Mouse (Mus musculus): ENCODE data around the gene Ncbp3. TPM values are rescaled to one million over a fixed set of nuclear protein-coding genes. Genes with fewer than 3 reads are reported as not detected.

Ncbp3 gene
- polyA plus RNA-seq, 1 experiment: 3.5 TPM

GRCm38 (mm10) chr11:73007698-73008481 is 39.7 kb upstream of the Ncbp3 start:
- no peak overlapping the region for H3K4me3 ChIP-seq
- no peaks in the 10 kb centered on the region for H3K79me2 ChIP-seq (ENCODE audit: control insufficient read depth, insufficient read depth)
- TF ChIP-seq POLR2AphosphoS2 (IDR thresholded peaks at IDR 0.05; ENCODE audit: insufficient read length, low read depth) (no peak), CEBPB (IDR thresholded peaks at IDR 0.05; ENCODE audit: insufficient read depth, poor library complexity, severe bottlenecking) (no peak), POLR2A (IDR thresholded peaks at IDR 0.05; ENCODE audit: insufficient read length, low read depth) (no peak), MAX (IDR thresholded peaks at IDR 0.05; ENCODE audit: low read depth) (no peak), REST (IDR thresholded peaks at IDR 0.05; ENCODE audit: insufficient read depth, insufficient read length) (no peak), TCF12 (IDR thresholded peaks at IDR 0.05; ENCODE audit: insufficient read depth, poor library complexity, severe bottlenecking) (no peak), SRF (IDR thresholded peaks at IDR 0.05; ENCODE audit: control insufficient read depth, insufficient read length, low read depth) (no peak)
- H3K36me3 ChIP-seq (ENCODE audit: control insufficient read depth, insufficient read depth): no peaks in the 10 kb centered on the region
- H3K27me3 ChIP-seq (ENCODE audit: control insufficient read depth, insufficient read depth, insufficient read length): no peaks in the 10 kb centered on the region
- H3ac ChIP-seq (ENCODE audit: control insufficient read depth, insufficient read length): no peak overlapping the region
- no peak overlapping the region for H3K4me2 ChIP-seq (ENCODE audit: low read depth)

GRCm38 (mm10) chr11:73008826-73009225 is 38.8 kb upstream of the Ncbp3 start:
- no peak overlapping the region for H3K4me2 ChIP-seq (ENCODE audit: low read depth)
- no peaks in the 10 kb centered on the region for H3K79me2 ChIP-seq (ENCODE audit: control insufficient read depth, insufficient read depth)
- no peak for TF ChIP-seq TCF12 (IDR thresholded peaks at IDR 0.05; ENCODE audit: insufficient read depth, poor library complexity, severe bottlenecking)
- no peak for TF ChIP-seq MAX (IDR thresholded peaks at IDR 0.05; ENCODE audit: low read depth)
- TF ChIP-seq CEBPB (IDR thresholded peaks at IDR 0.05; ENCODE audit: insufficient read depth, poor library complexity, severe bottlenecking): no peak
- TF ChIP-seq MYOD1 (IDR thresholded peaks at IDR 0.05; ENCODE audit: control insufficient read depth in 1 of 3, insufficient read length in 2 of 3, low read depth in 2 of 3): no peak
- TF ChIP-seq MYOG (IDR thresholded peaks at IDR 0.05; ENCODE audit: control insufficient read depth in 1 of 3, insufficient read depth in 1 of 3, insufficient read length in 2 of 3, low read depth in 2 of 3): no peak
- TF ChIP-seq USF1 (IDR thresholded peaks at IDR 0.05; ENCODE audit: low read depth): no peak
- TF ChIP-seq POLR2AphosphoS2 (IDR thresholded peaks at IDR 0.05; ENCODE audit: insufficient read length, low read depth): no peak
- no peak for TF ChIP-seq TCF3 (IDR thresholded peaks at IDR 0.05; ENCODE audit: insufficient read length, low read depth)
- TF ChIP-seq SRF (IDR thresholded peaks at IDR 0.05; ENCODE audit: control insufficient read depth, insufficient read length, low read depth): no peak
- no peak for TF ChIP-seq E2F4 (IDR thresholded peaks at IDR 0.05; ENCODE audit: insufficient read depth)
- no peak for TF ChIP-seq POLR2A (IDR thresholded peaks at IDR 0.05; ENCODE audit: insufficient read length, low read depth)
- no peak overlapping the region for H3K4me3 ChIP-seq
- H3ac ChIP-seq (ENCODE audit: control insufficient read depth, insufficient read length): no peak overlapping the region
- H3K27me3 ChIP-seq (ENCODE audit: control insufficient read depth, insufficient read depth, insufficient read length): no peaks in the 10 kb centered on the region
- no peaks in the 10 kb centered on the region for H3K36me3 ChIP-seq (ENCODE audit: control insufficient read depth, insufficient read depth)

GRCm38 (mm10) chr11:73009531-73010274 is 37.9 kb upstream of the Ncbp3 start:
- Histone ChIP-seq H3ac (ENCODE audit: control insufficient read depth, insufficient read length) (no peak overlapping the region), H3K4me3 (no peak overlapping the region), H3K27me3 (ENCODE audit: control insufficient read depth, insufficient read depth, insufficient read length) (no peaks in the 10 kb centered on the region), H3K36me3 (ENCODE audit: control insufficient read depth, insufficient read depth) (no peaks in the 10 kb centered on the region), H3K4me2 (ENCODE audit: low read depth) (no peak overlapping the region), H3K79me2 (ENCODE audit: control insufficient read depth, insufficient read depth) (no peaks in the 10 kb centered on the region)
- TF ChIP-seq USF1 (IDR thresholded peaks at IDR 0.05; ENCODE audit: low read depth) (no peak), TCF12 (IDR thresholded peaks at IDR 0.05; ENCODE audit: insufficient read depth, poor library complexity, severe bottlenecking) (no peak), POLR2A (IDR thresholded peaks at IDR 0.05; ENCODE audit: insufficient read length, low read depth) (no peak), REST (IDR thresholded peaks at IDR 0.05; ENCODE audit: insufficient read depth, insufficient read length) (no peak), CEBPB (IDR thresholded peaks at IDR 0.05; ENCODE audit: insufficient read depth, poor library complexity, severe bottlenecking) (no peak), E2F4 (IDR thresholded peaks at IDR 0.05; ENCODE audit: insufficient read depth) (no peak), SRF (IDR thresholded peaks at IDR 0.05; ENCODE audit: control insufficient read depth, insufficient read length, low read depth) (no peak), POLR2AphosphoS2 (IDR thresholded peaks at IDR 0.05; ENCODE audit: insufficient read length, low read depth) (no peak), MYOD1 (IDR thresholded peaks at IDR 0.05; ENCODE audit: control insufficient read depth in 1 of 3, insufficient read length in 2 of 3, low read depth in 2 of 3) (no peak), MAX (IDR thresholded peaks at IDR 0.05; ENCODE audit: low read depth) (no peak), TCF3 (IDR thresholded peaks at IDR 0.05; ENCODE audit: insufficient read length, low read depth) (no peak), MYOG (IDR thresholded peaks at IDR 0.05; ENCODE audit: control insufficient read depth in 1 of 3, insufficient read depth in 1 of 3, insufficient read length in 2 of 3, low read depth in 2 of 3) (no peak)

GRCm38 (mm10) chr11:73013981-73014380 is 33.6 kb upstream of the Ncbp3 start:
- H3ac ChIP-seq (ENCODE audit: control insufficient read depth, insufficient read length): no peak overlapping the region
- TF ChIP-seq MYOD1 (IDR thresholded peaks at IDR 0.05; ENCODE audit: control insufficient read depth in 1 of 3, insufficient read length in 2 of 3, low read depth in 2 of 3) (no peak), MYOG (IDR thresholded peaks at IDR 0.05; ENCODE audit: control insufficient read depth in 1 of 3, insufficient read depth in 1 of 3, insufficient read length in 2 of 3, low read depth in 2 of 3) (no peak), TCF12 (IDR thresholded peaks at IDR 0.05; ENCODE audit: insufficient read depth, poor library complexity, severe bottlenecking) (no peak), USF1 (IDR thresholded peaks at IDR 0.05; ENCODE audit: low read depth) (no peak), MAX (IDR thresholded peaks at IDR 0.05; ENCODE audit: low read depth) (no peak)
- H3K36me3 ChIP-seq (ENCODE audit: control insufficient read depth, insufficient read depth): no peaks in the 10 kb centered on the region
- H3K4me3 ChIP-seq: no peak overlapping the region
- H3K4me2 ChIP-seq (ENCODE audit: low read depth): no peak overlapping the region
- H3K27me3 ChIP-seq (ENCODE audit: control insufficient read depth, insufficient read depth, insufficient read length): no peaks in the 10 kb centered on the region
- H3K79me2 ChIP-seq (ENCODE audit: control insufficient read depth, insufficient read depth): no peaks in the 10 kb centered on the region
